In the genomic region with DNA sequence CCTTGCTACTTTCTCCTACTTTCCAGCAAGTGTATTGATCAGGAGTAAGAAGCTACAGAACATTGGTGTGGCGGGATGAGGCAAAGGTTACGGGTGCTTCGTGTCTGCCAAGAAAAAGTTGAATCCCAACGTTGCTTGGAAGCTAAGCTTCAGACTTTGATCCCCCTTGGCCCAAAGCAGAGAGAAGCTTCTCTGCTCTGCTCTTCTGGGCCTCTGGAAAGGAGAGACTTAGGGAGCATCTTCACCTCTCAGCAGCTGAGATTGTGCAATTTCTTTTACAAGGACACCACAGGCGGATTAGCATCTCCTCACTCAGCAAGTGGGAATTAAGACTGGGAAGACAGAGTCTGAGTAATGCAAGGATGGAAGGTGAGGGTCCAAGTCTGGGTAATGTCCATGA, we compare ENCODE assay signal across 20 mouse cellular contexts. TPM values are rescaled to one million over a fixed set of nuclear protein-coding genes. Genes with fewer than 3 reads are reported as not detected.
DNase-seq lines count a peak whose midpoint lies in the region; ATAC-seq and TF ChIP-seq lines count a peak whose summit lies in the region.
"Had no signal": no experiment of that assay in that cellular context is flagged by ENCODE, and none has a peak within 500 bp of the region (broad histone marks: within the 10 kb centered on the region; RNA-seq: fewer than 3 reads in every experiment).

No protein-coding gene starts in this region.

- H3K4me2 ChIP-seq in kidney, embryonic 14.5 days (replicated peaks; ENCODE audit: low read depth, low read length) = no peak overlapping the region
- no peak overlapping the region for H3K4me2 ChIP-seq in lung, postnatal 0 days (replicated peaks; ENCODE audit: low read depth, low read length)
- H3K4me2 ChIP-seq: heart, embryonic 12.5 days; midbrain, embryonic 11.5 days had no signal

- no peaks in the 10 kb centered on the region for H3K36me3 ChIP-seq in kidney, embryonic 14.5 days (ENCODE audit: control insufficient read depth, insufficient read depth, low read length)
- H3K36me3 ChIP-seq in lung, postnatal 0 days (ENCODE audit: insufficient read depth, low read length) = no peaks in the 10 kb centered on the region
- H3K36me3 ChIP-seq: heart, embryonic 12.5 days; limb, embryonic 10.5 days had no signal

- TF ChIP-seq EP300 in lung, postnatal 0 days (IDR thresholded peaks at IDR 0.05) = no peak

- no peak for DNase-seq in gastrocnemius, adult 2 months
- DNase-seq in gastrocnemius, postnatal 14 days = no peak
- peak; percentile 59 to 67 for DNase-seq in kidney, adult 8-10 months
- no peak for DNase-seq in lung, postnatal 0 days (ENCODE audit: low spot score)
- DNase-seq in lung, postnatal 14 days = no peak
- DNase-seq in skeletal muscle tissue, adult 2 months (ENCODE audit: low read depth, low spot score) = peak; percentile 41
- DNase-seq in thymus, adult 18-20 months = no peak
- DNase-seq: adrenal gland, postnatal 36 days; cerebellum, adult 9-10 months; liver, postnatal 0 days; right cerebral cortex, postnatal 25 days; thymus, postnatal 14 days had no signal

- no peak for ATAC-seq in kidney, embryonic 14.5 days (ENCODE audit: low FRiP score, low TSS enrichment)
- ATAC-seq in lung, postnatal 0 days = no peak
- ATAC-seq: forebrain, embryonic 16.5 days; hindbrain, postnatal 0 days; liver, postnatal 0 days had no signal

- no peak for TF ChIP-seq CTCF in gastrocnemius, adult 2 months (IDR thresholded peaks at IDR 0.05)
- no peak for TF ChIP-seq CTCF in lung, postnatal 0 days (IDR thresholded peaks at IDR 0.05)

- no peak overlapping the region for H3K9ac ChIP-seq in kidney, embryonic 14.5 days (ENCODE audit: low read depth, low read length)
- H3K9ac ChIP-seq in lung, postnatal 0 days (replicated peaks; ENCODE audit: low read depth) = no peak overlapping the region
- H3K9ac ChIP-seq: heart, embryonic 12.5 days; liver, postnatal 0 days had no signal

- H3K4me3 ChIP-seq in gastrocnemius, adult 2 months = no peak overlapping the region
- H3K4me3 ChIP-seq in kidney, embryonic 14.5 days (ENCODE audit: low read length) = no peak overlapping the region
- H3K4me3 ChIP-seq in lung, postnatal 0 days (ENCODE audit: low read depth, low read length) = no peak overlapping the region
- H3K4me3 ChIP-seq: heart, embryonic 12.5 days; layer of hippocampus, adult 2 months; limb, embryonic 10.5 days had no signal

- WGBS in kidney, embryonic 14.5 days = 83% methylated on average over 5 of the region's 5 CpGs
- 73% methylated on average over 5 of the region's 5 CpGs for WGBS in lung, postnatal 0 days

- H3K27ac ChIP-seq in gastrocnemius, adult 2 months = peak overlapping the region; percentile 20; the same call in 1 of the 2 replicates
- H3K27ac ChIP-seq in kidney, embryonic 14.5 days (ENCODE audit: low read depth, low read length) = no peak overlapping the region
- peak overlapping the region; percentile 52 for H3K27ac ChIP-seq in lung, postnatal 0 days (ENCODE audit: low read length)
- H3K27ac ChIP-seq: hindbrain, postnatal 0 days; layer of hippocampus, adult 2 months; limb, embryonic 10.5 days had no signal

- intact Hi-C loops in gastrocnemius, adult 2 months (cut with DNase I) = no loop called here
- intact Hi-C loops in gastrocnemius, postnatal 14 days (cut with DNase I; ENCODE audit: low total_unique reads) = no loop called here

- no peaks in the 10 kb centered on the region for H3K9me3 ChIP-seq in kidney, embryonic 14.5 days (ENCODE audit: control insufficient read depth, low read length)
- H3K9me3 ChIP-seq in lung, postnatal 0 days (ENCODE audit: low read length) = no peaks in the 10 kb centered on the region
- H3K9me3 ChIP-seq: heart, embryonic 12.5 days; limb, embryonic 10.5 days had no signal

- peaks cover 39% of the 10 kb centered on the region for H3K4me1 ChIP-seq in kidney, embryonic 14.5 days (ENCODE audit: control insufficient read depth, insufficient read depth, low read length)
- H3K4me1 ChIP-seq in lung, postnatal 0 days (ENCODE audit: insufficient read depth, low read depth, low read length) = peaks cover 40% of the 10 kb centered on the region; the same call in 1 of the 2 replicates

- H3K27me3 ChIP-seq in kidney, embryonic 14.5 days (ENCODE audit: control insufficient read depth, insufficient read depth, low read length) = no peaks in the 10 kb centered on the region
- H3K27me3 ChIP-seq in lung, postnatal 0 days (replicated peaks; ENCODE audit: insufficient read depth, low read length) = no peaks in the 10 kb centered on the region
- H3K27me3 ChIP-seq: heart, embryonic 12.5 days had no signal

RNA-seq across cellular contexts. Expression of a gene that starts 26.5 kb away (rescaled TPM):
- 1 to 10 TPM; 5.2 to 6.8 TPM for total RNA-seq in gastrocnemius, adult 2 months (2021)
- 10 to 100 TPM; 17.3 to 19.3 TPM for total RNA-seq in gastrocnemius, postnatal 14 days (2021)
- polyA plus RNA-seq in kidney, embryonic 14.5 days (2014; fragmentation: Nextera tagmentation; extraction: Ambion mirVana) = 48.1 and 79.3 TPM in 2 replicates
- polyA plus RNA-seq in lung, postnatal 0 days (2015; fragmentation: Nextera tagmentation; extraction: Ambion mirVana) = 54.2 and 66.7 TPM in 2 replicates
- total RNA-seq: neutrophil, adult 5-6 weeks had no signal

Comparison
In these comparisons a context has a peak if more than half of its experiments do, and no peak if none do; other contexts are left out.
1. DNase-seq: peak in kidney, adult 8-10 months (2 of 2) and skeletal muscle tissue, adult 2 months (single experiment); none in gastrocnemius, adult 2 months (single experiment), gastrocnemius, postnatal 14 days (single experiment), lung, postnatal 0 days (single experiment), lung, postnatal 14 days (single experiment) and thymus, adult 18-20 months (0 of 2).